Mouse (Mus musculus): ENCODE results near the gene Pitx3.
A peak's percentile ranks its signal among the peaks of the same experiment; 100 is the strongest.
"Not testable (repeated sequence)": the region's sequence is repeated elsewhere in the genome, so short reads cannot be mapped to it uniquely, and the experiment has no call there.

Gene Pitx3

DNA sequence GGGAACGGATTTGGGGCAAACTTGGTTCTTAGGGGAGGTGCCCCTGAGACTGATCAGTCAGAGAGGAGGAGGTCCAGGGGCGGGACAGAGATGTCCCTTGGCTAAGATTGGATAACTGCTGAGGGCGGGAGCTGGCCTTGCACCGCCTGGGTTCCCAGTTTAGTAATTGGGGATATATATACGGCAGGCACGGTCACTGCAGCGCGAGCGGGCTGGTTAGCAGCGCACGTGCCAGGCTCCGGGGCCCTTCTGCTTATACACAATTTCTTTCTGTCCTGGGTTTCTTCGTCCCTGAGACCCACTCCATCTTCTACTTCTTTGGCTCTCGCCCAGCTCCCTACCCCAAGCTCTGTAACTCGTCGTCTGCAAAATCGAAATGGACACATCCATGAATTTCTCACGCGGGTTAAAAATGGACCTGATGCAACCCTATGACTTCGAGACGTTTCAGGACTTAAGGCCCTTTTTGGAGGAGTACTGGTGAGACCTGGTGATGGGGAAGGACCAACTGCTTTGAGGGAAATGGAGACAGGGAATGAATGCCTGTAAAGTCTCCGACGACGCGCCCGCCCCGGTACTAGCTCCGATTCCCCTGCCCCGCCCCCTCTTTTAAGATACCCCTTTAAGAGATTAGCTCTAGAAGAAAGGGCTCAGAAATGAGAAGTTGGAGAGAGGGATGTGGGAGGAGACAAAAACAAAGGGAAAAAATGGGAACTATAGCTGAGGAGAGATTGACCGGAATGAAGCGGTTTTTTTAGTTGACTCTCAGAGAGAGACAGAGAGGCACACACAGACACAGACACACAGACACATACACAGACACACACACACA is 16.2 kb downstream of the Pitx3 start, which contains the start of gene Elovl3:
Gene Elovl3, plus strand, starts transcription at position 204 of the 832 bp plus-strand sequence.
- DNase-seq (ENCODE audit: low read depth, low spot score) = peak; percentile 16

DNA sequence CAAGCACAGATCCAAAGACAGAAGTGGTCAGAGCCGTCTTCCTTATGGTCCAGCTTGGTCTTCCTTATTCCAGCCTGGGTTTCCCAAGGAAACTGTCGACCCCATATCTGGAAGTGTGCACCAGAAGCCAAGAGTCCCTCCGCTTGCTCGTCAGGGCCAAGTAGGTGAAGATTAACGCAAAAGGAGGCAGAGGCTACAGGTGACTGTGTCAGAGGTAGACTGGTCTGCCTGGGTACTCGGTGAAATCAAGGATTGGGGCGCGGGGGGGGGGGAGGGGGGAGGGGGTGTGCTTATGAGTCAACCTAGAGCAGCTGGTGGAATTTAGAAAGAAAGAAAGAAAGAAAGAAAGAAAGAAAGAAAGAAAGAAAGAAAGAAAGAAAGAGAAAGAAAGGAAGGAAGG is 16.8 kb downstream of the Pitx3 start:
- DNase-seq (ENCODE audit: low read depth, low spot score) = no peak

DNA sequence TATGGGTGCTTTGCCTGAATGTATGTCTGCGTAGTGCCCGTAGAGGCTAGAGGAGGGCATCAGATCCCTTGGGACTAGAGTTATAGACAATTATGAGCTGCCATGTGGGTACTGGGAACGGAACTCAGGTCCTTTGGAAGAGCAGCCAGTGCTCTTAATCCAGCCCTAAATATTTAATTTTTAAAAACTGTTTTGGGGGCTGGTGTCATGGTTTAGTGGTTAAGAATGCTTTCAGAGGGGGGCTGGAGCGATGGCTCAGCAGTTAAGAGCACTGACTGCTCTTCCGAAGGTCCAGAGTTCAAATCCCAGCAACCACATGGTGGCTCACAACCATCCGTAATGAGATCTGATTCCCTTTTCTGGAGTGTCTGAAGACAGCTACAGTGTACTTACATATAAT is 18.4 kb downstream of the Pitx3 start:
- DNase-seq (ENCODE audit: low read depth, low spot score) = not testable (repeated sequence)

DNA sequence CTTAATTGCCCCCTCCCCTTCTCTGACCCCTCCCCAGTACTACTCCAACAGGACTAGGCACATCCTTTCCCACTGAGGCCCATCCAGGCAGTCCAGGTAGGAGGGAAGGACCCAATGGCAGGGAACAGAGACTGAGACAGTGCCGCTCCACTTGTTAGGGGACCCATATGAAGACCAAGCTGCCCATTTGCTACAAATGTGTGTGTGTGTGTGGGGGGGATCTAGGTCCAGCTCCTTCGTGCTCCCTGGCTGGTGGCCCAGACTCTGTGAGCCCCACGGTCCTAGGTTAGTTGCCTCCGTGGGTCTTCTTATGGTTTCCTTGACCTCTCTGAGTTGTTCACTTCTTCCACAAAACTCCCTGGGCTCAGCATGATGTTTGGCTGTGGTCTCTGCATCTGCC is 21.8 kb downstream of the Pitx3 start:
- no peak for DNase-seq (ENCODE audit: low read depth, low spot score)

DNA sequence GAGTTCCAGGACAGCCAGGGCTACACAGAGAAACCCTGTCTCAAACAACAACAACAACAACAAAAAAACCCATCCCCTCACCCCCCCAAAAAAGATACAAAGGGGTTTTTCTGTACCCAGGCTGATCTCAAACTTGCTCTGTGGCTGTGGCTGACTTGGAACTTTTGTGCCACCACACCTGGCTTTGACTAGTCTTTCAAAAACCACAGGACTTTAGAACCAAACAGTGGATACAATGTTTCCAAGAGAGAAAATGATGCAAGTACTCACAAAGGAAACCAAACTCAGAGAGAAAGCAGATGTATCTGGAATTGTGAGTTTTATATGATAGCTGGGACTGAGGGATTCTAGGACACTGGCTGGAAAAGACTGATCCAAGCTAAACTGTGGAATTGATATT is 23.5 kb downstream of the Pitx3 start:
- DNase-seq (ENCODE audit: low read depth, low spot score) = no peak

DNA sequence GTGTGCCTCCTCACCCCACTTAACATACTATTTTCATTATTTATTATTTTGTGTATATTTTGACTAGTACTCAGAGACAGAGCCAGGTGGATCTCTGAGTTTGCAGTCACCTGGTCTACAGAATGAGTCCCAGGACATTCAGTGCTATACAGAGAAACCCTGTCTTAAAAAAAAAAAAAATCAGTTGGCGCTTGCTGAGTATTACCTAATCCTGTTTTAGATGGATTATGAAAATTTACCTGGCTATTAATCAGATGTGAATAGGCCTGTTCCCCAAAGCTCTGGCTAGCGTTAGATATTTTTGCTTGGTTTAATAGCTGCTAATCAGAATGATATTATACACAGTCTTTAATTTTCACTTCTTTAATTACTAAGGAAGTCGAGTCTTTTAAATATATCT is 24.2 kb downstream of the Pitx3 start:
- no peak for DNase-seq (ENCODE audit: low read depth, low spot score)

DNA sequence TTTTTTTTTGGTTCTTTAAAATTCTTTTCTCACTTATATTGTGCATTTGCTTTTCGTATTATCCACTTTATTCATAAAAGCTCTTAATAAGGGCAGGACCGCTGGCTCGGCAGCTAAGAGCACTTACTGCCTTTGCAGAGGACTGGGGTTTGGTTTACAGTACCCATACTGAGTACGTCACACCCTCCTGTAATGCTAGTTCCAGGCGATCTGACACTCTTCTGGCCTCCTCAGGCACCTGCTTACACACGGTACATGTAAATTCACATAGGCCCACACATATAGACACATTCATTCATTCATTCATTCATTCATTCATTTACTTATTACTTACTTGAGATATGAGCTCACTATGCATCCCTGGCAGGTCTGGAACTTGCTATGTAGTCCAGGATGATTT is 27.3 kb downstream of the Pitx3 start:
- DNase-seq (ENCODE audit: low read depth, low spot score) = no peak

DNA sequence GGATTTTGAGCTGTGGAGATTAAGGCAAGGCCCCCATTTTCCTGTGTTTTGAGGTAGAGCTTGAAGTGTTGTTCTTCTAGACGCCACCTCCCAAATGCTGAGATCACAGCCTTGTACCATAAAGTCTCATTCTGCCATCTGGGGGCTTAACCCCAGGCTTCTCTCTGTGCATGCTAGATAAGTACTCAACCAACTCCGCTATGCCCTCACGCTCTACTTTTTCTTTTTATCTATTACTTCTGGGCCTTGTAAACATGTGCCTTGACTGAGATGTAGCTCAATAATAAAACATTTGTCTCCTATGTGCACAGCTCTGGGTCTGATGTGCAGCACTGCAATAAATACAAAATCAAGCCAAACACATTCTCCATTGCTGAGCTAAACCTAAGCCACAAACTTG is 28.7 kb downstream of the Pitx3 start:
- no peak for DNase-seq (ENCODE audit: low read depth, low spot score)

DNA sequence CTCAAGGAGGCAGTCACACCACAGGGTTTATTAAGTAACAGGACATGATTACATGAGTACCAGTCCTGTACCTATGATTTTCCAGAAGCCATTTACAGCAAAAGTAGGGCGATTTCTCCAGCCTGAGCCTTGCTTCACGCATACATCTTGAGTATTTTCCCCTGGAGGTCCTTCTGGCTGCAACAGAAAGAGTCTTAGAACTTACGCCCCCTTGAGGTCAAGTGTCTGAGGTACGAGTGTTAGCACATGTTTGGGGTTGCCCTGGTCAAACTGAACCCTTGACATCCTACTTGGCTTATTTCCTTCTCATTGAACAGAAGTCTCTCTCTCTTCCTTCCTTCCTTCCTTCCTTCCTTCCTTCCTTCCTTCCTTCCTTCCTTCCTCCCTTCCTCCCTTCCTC is 33.5 kb downstream of the Pitx3 start:
- DNase-seq (ENCODE audit: low read depth, low spot score) = no peak

DNA sequence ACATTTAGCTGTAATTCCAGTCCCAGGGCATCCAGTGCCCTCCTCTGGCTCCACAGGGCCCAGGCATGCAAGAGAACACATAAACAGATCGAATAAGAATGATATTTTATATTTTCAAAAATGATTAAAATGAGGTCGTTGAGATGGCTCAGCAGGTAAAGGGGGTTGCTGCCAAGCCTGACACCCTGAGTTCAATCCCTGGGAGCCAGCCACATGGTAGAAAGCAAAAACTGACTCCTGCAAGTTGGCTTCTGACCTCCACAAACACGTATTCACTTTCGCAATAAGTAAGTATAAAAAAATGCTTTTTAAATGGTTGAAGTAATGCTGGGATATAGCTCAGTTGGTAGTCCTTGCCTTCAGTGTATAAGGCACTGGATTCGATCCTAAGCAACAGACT is 37.3 kb downstream of the Pitx3 start:
- DNase-seq (ENCODE audit: low read depth, low spot score) = no peak

DNA sequence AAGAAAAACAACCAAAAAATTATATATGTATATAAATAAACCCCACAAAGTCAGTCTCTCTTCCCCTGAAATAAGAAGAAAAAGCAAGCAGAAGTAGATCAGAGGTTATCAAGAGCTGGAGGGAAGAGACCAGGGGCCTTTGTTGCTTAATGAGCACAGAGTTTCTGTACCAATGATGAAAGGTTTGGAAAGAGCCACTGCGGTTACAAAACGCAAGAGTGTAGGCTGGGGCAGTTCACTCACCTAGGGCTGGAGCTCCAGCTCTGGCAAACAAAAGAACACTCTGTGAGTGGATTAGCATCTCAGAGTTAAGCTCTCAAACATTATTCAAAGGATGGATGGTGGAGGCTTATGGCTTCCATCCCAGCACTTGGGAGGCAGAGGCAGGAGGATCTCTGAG is 37.9 kb downstream of the Pitx3 start:
- no peak for DNase-seq (ENCODE audit: low read depth, low spot score)

DNA sequence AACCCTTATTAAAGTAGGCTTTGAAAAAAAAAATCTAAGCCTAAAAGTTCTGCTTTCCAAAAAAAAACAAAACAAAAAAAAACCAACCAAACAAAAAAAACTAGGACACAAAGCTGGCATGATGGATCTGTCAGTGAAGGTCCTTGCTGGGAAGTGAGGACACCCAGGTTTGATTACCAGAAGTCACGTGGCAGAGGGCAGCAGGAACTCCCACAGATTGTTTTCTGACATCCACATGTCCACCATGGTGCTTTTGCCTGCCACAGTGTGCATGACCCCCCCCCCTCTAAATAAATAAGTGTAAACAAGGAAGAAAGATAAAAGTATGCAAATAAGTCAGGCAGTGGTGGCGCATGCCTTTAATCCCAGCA is 44.0 kb downstream of the Pitx3 start:
- DNase-seq (ENCODE audit: low read depth, low spot score) = no peak

DNA sequence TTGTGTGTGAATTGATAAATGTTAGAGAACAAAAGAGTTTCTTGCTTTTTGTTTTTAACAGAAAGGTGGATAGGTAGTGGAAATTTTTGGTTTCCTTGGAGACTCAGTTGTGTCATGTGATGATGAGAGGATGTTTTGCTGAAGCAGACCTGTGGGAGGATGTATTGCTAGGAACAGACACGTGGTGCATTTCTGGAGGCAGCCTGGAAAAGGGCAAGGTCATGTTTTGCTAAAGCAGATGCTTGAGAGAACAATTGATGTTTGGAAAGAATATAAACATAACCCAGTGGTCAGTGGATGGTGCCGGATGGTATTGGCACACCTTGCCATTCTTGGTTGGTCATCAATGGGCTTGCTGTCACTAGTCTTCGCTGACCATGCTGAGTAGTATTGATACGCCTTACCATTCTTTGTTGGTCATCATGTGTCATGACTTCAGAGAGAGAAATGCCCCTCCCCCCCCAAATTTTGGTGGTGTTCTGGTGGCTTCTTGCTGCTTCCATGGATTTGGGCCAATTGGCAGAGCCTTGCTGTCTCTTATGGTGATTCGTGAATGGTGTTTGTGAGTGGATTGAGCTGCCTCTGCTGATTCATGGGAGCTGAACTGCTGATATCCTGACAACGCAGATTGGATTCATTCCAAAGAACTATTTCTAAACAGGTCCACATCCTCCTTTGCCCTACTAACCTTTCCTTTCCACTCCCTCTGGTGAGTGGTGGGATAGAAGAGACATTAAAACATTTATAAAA is 44.5 kb downstream of the Pitx3 start:
- no peak for DNase-seq (ENCODE audit: low read depth, low spot score)

DNA sequence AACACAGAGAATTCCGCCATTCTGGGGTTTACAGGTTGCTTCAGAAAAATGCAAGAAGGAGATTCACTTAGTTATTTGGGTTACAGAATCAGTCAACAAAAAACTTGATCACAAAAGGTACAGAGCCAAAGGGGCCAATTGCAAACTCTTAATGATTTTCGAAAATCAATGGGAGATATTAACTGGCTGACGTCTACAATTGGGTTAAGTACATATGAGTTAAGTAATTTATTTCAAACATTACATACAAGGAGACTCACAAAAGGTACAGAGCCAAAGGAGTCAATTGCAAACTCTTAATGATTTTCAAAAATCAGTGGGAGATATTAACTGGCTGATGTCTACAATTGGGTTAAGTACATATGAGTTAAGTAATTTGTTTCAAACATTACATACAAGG is 48.6 kb downstream of the Pitx3 start:
- no peak for DNase-seq (ENCODE audit: low read depth, low spot score)

DNA sequence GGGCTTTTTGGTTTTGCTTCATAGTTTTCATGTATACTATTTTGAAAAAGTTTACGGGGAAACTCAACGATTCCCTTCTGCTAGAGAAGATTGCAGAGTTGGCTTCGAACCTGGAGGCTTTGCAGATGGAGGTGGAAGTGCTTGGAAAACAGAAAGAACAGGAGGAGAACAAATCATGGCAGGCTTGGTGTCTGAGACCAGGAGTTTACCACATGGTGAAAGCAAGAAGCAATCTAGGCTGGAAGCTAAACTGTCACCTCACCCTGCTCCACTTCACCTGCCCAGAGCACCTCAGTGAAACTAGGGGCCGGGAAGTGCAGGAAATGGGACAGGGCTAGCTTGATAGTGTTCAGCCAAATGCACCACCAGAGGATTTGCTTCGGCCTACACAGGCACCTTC is 51.7 kb downstream of the Pitx3 start:
- no peak for DNase-seq (ENCODE audit: low read depth, low spot score)

DNA sequence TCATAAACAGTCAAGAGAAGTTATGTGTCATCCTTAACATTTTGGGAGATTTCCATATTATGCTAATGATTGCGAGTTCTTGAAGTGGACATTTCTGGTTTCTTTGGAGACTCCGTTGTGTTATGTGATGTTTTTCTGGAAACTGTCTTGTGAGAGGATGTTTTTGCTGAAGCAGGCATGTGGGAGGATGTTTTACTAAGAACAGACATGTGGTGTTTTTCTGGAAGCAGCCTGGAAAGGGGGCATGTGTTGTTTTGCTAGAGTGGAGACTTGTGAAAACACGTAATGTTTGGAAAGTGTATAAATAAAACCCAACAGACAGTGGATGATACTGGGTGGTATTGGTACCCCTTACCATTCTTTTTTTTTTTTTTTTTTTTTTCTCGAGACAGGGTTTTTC is 52.8 kb downstream of the Pitx3 start:
- peak; percentile 73 for DNase-seq (ENCODE audit: low read depth, low spot score)

DNA sequence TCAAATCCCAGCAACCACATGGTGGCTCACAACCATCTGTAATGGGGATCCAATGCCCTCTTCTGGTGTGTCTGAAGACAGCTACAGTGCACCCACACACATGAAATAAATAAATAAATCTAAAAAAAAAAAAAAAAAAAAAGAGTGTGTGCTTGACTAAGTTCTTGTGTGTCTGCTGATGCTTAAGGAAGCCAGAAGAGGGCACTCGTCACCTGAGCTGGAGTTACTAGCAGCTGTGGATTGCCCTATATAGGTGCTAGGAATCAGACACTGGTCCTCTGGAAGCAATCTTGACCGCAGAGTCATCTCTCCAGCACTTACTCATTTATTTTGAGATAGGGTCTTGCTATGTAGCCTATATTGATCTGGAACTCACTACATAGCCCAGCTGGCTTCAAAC is 54.0 kb downstream of the Pitx3 start:
- no peak for DNase-seq (ENCODE audit: low read depth, low spot score)

DNA sequence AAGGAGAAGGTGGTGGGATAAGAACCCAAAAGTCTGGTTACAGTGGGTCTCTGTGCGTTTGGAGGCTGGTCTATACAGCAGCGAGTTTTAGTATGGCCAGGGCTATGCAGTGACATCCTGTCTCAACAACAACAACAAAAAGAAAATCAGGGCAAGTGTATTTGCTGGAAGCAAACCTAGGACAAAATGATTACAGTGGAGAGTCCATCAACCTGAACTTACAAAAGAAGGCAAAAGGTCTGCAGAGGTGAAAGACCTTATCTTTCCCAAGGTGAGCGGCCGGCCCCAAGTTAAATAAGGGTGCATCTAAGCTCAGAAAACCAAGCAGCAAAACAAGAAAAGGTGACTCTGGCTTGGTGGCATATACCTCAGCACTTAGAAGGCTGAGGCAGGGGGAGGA is 56.5 kb downstream of the Pitx3 start:
- no peak for DNase-seq (ENCODE audit: low read depth, low spot score)

DNA sequence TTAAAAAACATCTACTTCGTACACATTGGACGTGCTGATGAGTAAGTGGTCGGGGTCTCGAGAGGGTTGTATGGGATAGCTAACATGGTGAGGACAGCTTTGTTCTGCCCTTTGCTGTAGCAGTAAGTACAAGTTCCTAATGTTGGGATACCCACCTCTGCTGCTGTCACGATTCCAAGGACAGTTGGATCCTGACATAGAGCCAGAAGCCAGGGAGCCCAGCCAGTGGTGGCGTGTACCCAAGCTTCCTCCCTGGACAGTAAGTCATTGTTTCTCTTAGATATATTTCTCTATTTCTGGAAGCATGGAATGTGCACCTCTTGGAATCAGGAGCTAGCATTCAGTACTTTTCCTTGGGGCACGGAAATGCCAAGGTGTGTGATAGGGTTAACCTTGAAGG is 60.3 kb downstream of the Pitx3 start:
- DNase-seq (ENCODE audit: low read depth, low spot score) = peak; percentile 18

DNA sequence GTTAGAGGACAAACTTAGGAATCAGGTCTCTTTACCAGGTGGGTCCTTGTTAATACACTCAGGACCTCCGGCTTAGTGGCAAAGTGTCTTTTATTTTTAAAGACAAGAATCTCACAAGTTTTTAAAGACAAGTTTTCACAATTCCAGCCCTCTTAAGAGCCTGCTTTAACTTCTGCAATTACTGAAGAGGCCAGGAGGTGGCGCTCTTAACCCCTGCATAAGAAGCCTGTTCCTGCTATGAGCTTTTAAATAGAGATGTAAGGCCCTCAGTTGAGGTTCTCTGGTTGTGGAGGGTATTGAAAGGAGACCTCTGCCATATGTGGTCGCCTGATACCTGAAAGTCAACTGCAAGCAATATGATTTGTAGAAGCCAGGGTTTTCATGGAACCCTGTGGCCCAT is 61.8 kb downstream of the Pitx3 start:
- peak; percentile 94 for DNase-seq (ENCODE audit: low read depth, low spot score)

All from brain, adult 2 months (tissue).